Mouse (Mus musculus) layer of hippocampus, adult 8-10 months (tissue): ENCODE results near the gene Dbt. TPM values are rescaled to one million over a fixed set of nuclear protein-coding genes. Genes with fewer than 3 reads are reported as not detected.
"Not testable (repeated sequence)": the region's sequence is repeated elsewhere in the genome, so short reads cannot be mapped to it uniquely, and the experiment has no call there.

Experiments used
- DNase-seq, 2 experiments: peaks; one replicate each; pipeline ENCODE4 v3.0.0; 2022; ENCODE audit warnings: low spot score in 2 of 2
- total RNA-seq, 4 experiments: library from RNA; stranded (reverse); gene quantifications; 2 replicates each; pipeline ENCODE4 v1.2.4; 2022

The Dbt gene
- total RNA-seq, 4 experiments from 2014 or later = 16.5 to 23.1 (median 18.1) TPM

DNA sequence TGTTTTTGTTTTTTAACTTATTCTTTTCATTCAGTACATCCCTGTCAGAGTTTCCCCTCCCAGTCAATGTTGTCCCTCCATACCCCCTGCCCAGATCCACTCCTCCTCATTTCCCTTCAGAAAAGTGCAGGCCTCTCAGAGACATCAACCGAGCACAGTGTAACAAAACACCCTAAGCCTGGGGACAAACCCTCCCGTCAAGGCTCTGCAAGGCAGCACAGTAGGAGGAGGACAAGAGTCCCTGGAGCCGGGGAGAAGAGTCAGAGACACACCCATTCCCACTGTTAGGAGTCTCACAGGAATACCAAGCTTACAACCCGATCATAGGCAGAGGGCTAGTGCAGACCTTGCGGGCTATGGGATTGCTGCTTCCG is 24.3 kb downstream of the Dbt start:
- no peak for DNase-seq

DNA sequence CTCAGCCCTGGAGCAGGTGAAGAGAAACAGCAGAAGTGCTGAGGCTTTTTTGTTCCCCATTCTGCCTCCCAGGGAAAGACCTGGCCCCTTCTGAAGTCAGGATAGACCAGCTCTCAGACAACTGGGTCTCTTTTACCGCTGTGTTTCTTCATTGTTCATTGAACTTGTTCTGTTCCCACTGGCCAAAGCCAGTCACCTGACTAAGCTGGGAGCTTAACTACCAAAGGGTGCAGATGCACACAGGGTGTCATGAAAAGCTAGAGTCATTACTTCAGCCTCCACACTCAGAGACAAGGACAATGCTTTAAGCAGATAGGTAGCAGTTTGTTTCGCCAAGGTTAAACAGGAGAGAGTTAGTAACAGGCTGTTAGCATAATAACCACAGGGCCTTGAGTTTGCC is 29.2 kb downstream of the Dbt start:
- DNase-seq = no peak

DNA sequence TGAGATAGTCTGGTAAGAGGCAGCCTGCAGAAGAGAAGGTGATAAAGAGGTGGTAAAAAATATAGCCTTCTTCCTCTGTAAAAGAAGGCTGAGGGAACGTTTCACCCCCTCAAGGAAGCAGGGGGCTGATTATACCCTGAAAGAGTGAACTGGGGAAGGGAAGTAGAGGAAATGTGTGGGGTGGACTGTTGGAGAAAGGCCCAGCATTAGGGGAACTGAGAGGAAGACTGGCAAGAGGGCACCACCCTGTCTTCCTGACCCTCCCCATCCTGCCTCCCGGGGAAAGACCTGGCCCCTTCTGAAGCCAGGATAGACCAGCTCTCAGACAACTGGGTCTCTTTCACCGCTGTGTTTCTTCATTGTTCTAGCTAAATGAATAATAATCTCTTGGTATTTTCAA is 29.7 kb downstream of the Dbt start:
- no peak for DNase-seq

DNA sequence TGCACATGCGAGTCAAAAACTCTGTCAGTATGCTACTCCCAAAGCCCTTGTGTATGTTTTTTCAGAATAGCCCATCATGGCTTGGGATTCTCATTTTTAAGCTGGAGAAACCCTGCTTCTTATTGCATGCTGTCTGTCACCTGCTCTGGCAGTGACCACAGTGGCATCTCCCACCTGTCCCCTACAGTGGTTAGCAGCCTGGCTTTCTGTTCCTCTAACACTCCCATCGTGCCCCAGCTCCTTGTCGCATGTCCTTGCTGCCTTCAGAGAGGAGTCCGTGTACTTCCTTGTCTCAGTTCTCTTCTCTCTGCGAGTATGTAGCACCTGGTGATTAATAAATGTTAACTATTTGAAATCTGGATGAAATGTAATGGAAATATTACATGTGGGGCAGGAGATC is 34.6 kb downstream of the Dbt start:
- no peak for DNase-seq

DNA sequence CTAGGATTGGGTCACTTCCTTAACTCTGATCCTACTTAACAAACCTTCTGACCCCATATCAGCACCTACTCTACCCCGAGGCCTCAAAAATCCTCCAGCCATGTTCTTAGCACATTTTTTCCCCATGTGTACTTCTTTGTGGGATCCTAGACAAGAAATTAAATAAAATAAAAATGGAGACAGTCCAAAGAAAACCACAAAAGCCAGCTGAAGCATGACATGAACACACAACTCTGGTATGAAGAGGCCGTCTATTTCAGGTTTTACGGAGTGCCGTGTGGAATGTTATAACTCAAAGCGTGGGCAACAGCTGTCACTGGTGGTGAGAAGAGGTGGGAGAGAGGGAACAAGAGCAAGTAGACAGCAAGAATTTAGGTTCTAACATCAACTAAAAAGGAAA is 38.5 kb downstream of the Dbt start:
- DNase-seq = no peak

DNA sequence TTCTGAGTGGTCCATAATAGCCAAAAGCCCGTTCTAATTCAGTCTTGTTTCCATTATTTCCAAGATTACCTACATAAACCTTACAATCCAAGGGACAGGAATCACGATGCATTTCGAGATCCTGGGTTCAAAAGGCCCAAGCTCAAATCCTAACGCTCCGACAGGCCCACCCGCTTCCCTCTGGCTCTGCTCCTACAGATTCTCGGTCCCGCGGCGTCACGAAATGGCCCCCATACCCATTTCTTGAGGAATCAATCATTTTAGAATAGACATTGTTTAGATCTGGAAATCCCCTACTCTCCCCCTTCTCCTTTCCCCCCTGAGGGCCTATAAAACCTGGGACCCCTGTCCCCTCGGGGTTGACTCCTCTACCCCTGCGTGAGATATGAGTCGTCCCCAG is 48.4 kb downstream of the Dbt start:
- not testable (repeated sequence) for DNase-seq

DNA sequence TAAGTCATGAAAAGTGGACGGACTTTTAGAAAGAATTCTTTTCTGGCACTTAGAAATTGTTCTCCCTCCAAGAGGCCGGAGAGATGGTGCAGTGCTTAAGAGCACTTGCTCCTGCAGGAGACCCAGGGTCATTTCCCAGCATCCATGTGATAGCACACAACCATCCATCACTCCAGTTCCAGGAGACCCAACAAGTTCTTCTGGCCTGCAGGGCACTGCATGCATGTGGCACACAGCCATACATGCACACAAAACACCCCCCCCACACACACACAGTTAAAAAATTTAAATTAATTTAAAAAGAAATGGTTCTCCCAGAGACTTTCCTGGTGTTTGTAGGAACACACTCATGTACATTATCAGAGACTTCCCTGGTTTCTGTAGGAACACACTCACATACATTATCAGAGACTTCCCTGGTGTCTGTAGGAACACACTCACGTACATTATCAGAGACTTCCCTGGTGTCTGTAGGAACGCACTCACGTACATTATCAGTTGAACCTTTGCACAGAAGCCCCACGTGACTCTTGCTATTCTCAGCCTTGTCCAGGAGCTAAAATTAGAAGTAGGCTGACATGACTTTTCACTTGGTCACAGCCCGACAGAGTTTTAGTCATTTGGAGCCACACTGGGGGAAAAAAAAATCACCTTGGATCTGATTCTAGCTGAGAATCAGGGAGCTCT is 49.7 kb downstream of the Dbt start, which contains the start of gene Lrrc39:
Gene Lrrc39, plus strand, starts transcription at position 566 of the 687 bp plus-strand sequence.
- no peak for DNase-seq

DNA sequence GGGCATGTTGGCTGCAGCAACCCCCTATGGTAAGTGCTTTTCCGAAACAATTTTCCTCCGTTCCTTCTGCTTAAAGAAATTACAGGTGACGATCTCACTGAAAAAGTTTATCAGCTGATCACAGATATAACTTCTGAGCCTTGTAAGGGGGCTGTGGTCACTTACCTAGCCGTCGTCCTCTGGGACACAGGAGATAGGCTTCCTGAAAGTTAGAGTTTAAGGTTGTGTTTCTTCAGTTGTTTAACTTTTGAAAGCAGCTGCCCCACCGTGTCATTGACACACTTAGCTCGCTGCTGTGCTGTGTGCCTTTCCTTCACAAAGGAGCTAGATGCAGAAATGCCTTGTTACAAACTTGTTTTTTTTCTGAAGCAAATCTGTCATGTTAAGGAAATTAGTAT is 50.2 kb downstream of the Dbt start:
- no peak for DNase-seq

DNA sequence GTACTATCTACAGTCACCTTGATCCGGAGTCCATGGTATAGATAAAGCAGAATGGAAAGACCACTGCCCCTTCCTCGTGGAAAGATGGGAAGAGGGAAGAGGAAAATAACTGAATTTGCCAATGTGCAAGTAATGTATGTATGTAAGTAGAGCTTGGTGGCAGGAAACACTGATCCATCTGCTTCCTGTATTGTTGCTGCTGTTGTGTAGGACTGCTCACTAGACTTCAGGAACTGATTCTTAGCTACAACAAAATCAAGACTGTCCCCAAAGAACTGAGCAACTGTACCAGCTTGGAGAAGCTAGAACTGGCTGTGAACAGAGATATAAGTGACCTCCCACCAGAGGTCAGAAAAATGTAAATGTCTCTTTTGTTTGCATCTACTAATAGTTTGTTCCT is 57.8 kb downstream of the Dbt start:
- DNase-seq = no peak

DNA sequence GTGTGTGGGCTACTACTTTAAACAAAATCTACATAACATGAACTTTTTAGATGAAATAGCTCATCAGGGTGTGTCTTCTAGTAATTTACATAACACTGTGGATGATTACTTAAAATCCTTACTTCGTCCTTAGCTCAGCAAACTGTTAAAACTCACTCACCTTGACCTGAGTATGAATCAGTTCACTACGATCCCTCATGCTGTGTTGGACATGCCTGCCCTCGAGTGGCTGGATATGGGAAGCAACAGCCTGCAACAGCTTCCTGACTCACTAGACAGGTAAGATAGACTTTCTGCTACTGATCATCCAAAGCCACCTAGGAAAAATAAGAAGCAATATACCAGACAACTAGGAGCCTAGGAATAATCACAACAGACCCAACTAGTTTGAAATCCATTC is 64.4 kb downstream of the Dbt start:
- DNase-seq = no peak

DNA sequence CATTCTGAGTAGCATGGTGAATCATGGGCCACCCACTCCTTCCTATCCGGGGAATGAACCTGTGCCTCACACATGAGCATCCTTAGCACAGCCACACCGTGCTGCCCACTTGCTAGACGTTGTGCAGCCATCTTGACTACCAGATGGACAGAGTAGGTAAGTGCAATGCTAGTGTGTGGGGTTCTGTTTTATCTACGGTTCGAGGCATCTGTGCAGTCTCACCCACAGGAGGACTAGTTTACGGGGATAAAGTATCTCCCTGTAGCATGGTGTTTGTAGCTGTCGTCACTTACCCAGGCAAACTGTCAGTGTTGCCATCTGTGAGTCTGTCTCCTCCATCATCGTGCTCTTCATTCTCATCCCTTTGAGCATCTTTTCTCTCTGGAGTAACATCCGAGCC is 69.3 kb downstream of the Dbt start:
- DNase-seq = peak; percentile 18 to 26

DNA sequence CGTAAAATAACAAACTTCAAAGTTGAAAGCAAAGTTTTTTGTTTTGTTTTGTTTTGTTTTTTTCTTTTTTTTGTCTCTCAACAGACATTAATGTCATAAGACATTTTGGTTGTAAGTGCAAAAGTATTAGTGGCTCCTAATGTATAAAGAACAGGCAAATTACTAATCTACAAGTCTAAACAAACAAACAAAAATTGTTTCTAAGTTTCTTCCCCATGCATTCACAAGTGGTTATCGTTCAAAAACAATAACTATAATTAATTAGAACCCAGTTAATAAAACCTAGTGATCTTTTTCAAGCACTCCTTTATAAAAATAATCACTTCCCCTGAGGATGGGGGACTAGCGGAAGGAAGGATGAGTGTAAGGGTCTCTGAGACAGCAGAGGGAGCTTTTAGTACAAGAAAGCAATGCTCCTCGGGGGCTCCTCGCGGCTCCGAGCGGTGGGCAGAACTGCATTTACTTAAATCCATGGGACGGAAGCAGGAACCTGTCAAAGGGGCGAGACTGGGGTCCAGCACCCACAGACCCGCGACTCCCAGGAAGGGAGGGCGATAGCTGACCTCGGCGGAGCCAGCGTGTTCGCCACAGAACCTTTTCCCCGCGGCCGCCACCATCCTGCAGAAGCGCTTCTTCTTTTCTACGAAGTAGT is 81.3 kb downstream of the Dbt start:
- no peak for DNase-seq

DNA sequence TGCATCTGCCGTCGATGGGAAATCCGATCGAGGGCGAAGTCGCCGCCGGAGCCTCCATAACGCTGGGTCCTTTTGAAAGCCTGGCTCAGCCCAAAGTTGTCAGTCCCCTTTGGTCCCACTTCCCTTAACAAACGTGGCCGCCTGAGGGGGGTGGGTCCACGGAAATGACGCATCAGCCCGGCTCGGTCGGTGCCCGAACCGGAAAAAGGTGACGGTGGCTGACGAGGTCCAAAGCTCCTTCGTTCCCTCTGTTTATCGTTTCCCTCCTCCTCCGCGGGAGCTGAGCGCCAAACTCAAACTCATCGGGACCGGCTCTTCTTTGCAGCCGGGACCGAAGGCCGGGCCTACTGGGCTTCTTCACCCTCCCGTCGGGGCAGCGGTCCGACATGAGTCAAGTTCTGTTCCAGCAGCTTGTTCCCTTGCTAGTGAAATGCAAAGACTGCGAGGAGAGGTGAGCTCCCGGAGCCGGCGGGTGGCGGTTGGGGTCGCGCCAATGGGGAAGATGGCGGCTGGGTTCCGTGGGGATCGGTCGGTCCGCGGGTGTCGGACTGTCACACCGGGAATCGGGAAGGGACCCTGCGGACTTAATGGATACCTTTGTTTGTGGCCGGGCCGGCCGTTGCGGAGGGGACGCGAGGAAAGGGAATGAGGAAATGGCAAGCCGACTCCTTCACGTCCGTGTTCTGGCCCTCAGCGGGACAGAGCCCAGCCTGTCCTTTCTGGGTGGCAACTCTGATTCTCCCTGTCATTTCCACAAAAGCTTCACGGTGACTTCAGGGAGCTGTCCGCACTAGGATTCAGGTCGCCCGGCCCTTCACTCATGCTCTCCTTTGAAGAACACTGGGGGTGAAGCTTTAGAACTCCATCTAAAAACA is 82.1 kb downstream of the Dbt start, which contains the start of gene Sass6:
Gene Sass6, plus strand, starts transcription at position 255 of the 875 bp plus-strand sequence.
- DNase-seq = peak; percentile 95 to 98

DNA sequence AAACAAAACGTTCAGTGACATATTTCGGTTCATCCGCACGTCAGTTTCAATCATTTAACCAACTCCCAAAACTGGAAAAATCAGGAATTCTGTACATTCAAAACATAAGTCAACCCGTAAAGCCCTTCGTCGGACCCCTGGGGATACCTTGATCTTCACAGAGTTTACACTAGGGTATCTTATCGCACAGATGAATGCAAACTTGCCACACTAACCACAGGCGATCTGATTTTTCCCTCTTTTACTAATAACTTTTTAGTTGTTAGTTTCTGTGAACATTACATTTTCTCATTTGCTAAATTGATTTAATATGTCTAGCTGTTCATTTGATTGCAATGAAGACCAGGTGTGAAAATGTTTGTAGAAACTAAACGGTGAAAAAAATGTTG is 82.7 kb downstream of the Dbt start:
- no peak for DNase-seq

Other genes with a start within 250 kb of the Dbt start
- gene Cdc14a, start 89.0 kb upstream of the Dbt start, total RNA-seq = 10 to 100 TPM in 1 of 4 experiments, 1 to 10 TPM in 3; 6.2 to 10.8 (median 7.4) TPM
- gene Rtca, start 4.9 kb upstream of the Dbt start, total RNA-seq = 10 to 100 TPM; 55.3 to 62.4 (median 60.2) TPM
- gene Lrrc39, start 49.9 kb downstream of the Dbt start, total RNA-seq = under 1 TPM in 3 of 4 experiments, not detected in 1; 0.17 to 0.45 (median 0.31) TPM
- gene Sass6, start 81.9 kb downstream of the Dbt start, total RNA-seq = 1 to 10 TPM; 5.9 to 8.6 (median 7.9) TPM
- 10 to 100 TPM; 18.4 to 26.2 (median 20.4) TPM for gene Trmt13, start 101.5 kb downstream of the Dbt start, total RNA-seq
- gene Mfsd14a, start 149.6 kb downstream of the Dbt start, total RNA-seq = 10 to 100 TPM; 55.4 to 62.1 (median 59.8) TPM
- not detected for gene Gm43191, start 168.2 kb downstream of the Dbt start, total RNA-seq
- 10 to 100 TPM; 16.3 to 18.2 (median 17.5) TPM for gene Slc35a3, start 199.8 kb downstream of the Dbt start, total RNA-seq